30 mouse cellular contexts compared by ENCODE assay signal in genomic region chr14:31759195-31759594, GRCm38 (mm10).
"Had no signal": no experiment of that assay in that cellular context is flagged by ENCODE, and none has a peak within 500 bp of the region (broad histone marks: within the 10 kb centered on the region; RNA-seq: fewer than 3 reads in every experiment).

No protein-coding gene starts in this region.

- H3K36me3 ChIP-seq: lung, embryonic 15.5 days had no signal

- H3K27ac ChIP-seq: limb, embryonic 10.5 days; limb, embryonic 12.5 days; limb, embryonic 13.5 days; limb, embryonic 15.5 days; liver, embryonic 12.5 days; liver, embryonic 13.5 days; liver, embryonic 14.5 days; liver, embryonic 15.5 days; lung, embryonic 15.5 days; macrophage; midbrain, embryonic 10.5 days; midbrain, embryonic 12.5 days; midbrain, embryonic 13.5 days; midbrain, embryonic 15.5 days; neural tube, embryonic 12.5 days had no signal

- H3K9me3 ChIP-seq: limb, embryonic 10.5 days; limb, embryonic 12.5 days; limb, embryonic 13.5 days; limb, embryonic 15.5 days; liver, embryonic 12.5 days; liver, embryonic 13.5 days; liver, embryonic 15.5 days; lung, embryonic 15.5 days; megakaryocyte, embryonic 14.5 days; midbrain, embryonic 10.5 days; midbrain, embryonic 12.5 days; midbrain, embryonic 13.5 days; midbrain, embryonic 15.5 days; neural tube, embryonic 12.5 days had no signal

- H3K27me3 ChIP-seq: limb, embryonic 12.5 days; limb, embryonic 13.5 days; limb, embryonic 15.5 days; liver, embryonic 12.5 days; liver, embryonic 13.5 days; liver, embryonic 15.5 days; lung, embryonic 15.5 days; megakaryocyte, embryonic 14.5 days; midbrain, embryonic 12.5 days; midbrain, embryonic 13.5 days; midbrain, embryonic 15.5 days; neural tube, embryonic 12.5 days had no signal

- H3K4me3 ChIP-seq: limb, embryonic 10.5 days; limb, embryonic 12.5 days; limb, embryonic 13.5 days; limb, embryonic 15.5 days; liver, embryonic 12.5 days; liver, embryonic 13.5 days; liver, embryonic 15.5 days; lung, embryonic 15.5 days; megakaryocyte, embryonic 14.5 days; midbrain, embryonic 10.5 days; midbrain, embryonic 12.5 days; midbrain, embryonic 13.5 days; midbrain, embryonic 15.5 days; myocyte; neural tube, embryonic 12.5 days had no signal

- H3K9ac ChIP-seq: limb, embryonic 12.5 days; limb, embryonic 13.5 days; limb, embryonic 15.5 days; liver, embryonic 12.5 days; liver, embryonic 13.5 days; liver, embryonic 14.5 days; liver, embryonic 15.5 days; liver, postnatal 0 days; lung, embryonic 14.5 days; lung, embryonic 15.5 days; midbrain, embryonic 12.5 days; midbrain, embryonic 13.5 days; midbrain, embryonic 15.5 days; neural tube, embryonic 12.5 days had no signal

- ATAC-seq: liver, embryonic 12.5 days; liver, postnatal 0 days; lung, postnatal 0 days; midbrain, embryonic 13.5 days; midbrain, embryonic 15.5 days; midbrain, embryonic 16.5 days had no signal

- DNase-seq: left cerebral cortex, postnatal 4 days; liver; liver, embryonic 13.5 days; liver, postnatal 0 days; lung, adult 18-20 months; lung, adult 2 months; lung, embryonic 14.5 days; lung, postnatal 10 days; lung, postnatal 14 days; lung, postnatal 36 days; lung, postnatal 4 days; midbrain, embryonic 14.5 days had no signal

- H3K4me1 ChIP-seq: limb, embryonic 10.5 days; limb, embryonic 12.5 days; limb, embryonic 13.5 days; limb, embryonic 15.5 days; liver, embryonic 13.5 days; liver, embryonic 15.5 days; lung, embryonic 15.5 days; midbrain, embryonic 10.5 days; midbrain, embryonic 12.5 days; midbrain, embryonic 13.5 days; midbrain, embryonic 15.5 days; neural tube, embryonic 12.5 days had no signal
